Mouse (Mus musculus) natural killer cell, adult 2 months (primary cell): ENCODE results near the gene Itga11.
"Not testable (repeated sequence)": the region's sequence is repeated elsewhere in the genome, so short reads cannot be mapped to it uniquely, and the experiment has no call there.

Source experiments
- DNase-seq, 2 experiments: peaks; one replicate each; pipeline ENCODE4 v3.0.0; 2022; ENCODE audit warnings: low spot score in 2 of 2

Gene Itga11

DNA sequence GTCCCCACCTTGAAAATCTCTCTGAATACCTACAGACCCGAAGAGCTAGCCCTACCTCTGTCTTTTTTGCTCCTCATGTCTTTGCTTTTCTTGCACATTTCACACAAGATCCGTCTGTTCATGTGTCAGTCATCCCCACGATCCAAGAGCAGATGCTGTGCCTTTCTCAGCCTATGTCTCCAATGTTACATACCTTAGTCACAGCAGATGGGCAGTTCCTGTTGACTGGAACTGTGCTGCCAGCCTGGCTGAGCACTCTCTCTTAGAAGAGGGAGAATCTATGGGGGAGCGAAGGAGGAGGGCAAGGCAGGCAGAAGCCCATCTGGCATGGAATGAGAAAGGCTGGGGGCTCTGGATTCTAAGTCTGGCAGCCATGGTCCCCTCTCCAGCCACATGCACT is 87.7 kb downstream of the Itga11 start:
- DNase-seq = no peak

DNA sequence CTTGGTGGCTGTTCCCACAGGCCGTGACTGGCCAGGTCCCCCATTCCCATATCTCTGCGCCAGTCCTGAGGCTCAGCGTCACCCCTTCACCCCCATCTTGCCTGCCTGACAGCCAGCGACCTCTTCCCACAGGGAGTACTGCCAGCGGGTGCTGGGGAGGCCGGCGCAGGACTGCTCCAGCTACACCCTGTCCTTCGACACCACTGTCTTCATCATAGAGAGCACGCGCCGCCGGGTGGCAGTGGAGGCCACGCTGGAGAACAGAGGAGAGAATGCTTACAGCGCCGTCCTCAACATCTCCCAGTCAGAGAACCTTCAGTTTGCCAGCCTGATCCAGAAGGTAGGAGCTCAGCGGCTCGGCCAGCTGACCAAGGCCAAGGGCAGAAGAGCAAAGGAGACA is 89.8 kb downstream of the Itga11 start:
- no peak for DNase-seq

DNA sequence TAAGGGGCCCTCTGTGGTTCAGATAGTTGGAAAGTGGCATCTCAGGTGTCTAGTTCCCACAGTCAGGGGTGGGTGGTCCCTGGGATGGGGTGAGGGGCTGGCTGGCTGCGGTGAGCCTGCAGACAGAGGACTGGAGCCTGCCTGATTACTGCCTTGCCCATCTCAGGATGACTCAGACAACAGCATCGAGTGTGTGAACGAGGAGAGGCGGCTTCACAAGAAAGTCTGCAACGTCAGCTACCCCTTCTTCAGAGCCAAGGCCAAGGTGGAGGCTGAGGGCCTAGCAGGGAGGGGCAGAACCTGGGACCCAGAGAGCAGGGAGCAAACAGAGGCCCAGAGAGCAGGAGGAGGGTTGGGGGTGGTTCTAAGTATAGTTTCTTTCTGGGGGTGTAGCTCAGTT is 90.7 kb downstream of the Itga11 start:
- no peak for DNase-seq

DNA sequence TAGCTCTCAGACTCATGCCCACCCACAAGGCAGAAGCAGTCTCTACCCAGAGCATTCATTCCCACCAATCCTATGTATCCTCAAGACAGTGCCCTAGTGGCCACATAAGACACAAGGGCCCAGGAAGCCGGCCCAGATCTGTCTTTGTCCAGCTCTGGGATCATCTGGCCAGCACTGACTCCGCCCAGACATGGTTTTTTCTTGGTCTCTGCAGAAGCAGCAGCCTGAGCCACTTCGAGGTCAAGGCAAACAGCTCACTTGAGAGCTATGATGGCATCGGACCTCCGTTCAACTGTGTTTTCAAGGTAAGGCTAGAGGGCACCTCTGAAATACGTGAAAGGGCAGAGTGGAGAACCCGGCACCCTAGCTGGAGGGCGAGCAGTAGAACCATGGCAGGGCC is 95.1 kb downstream of the Itga11 start:
- DNase-seq = no peak

DNA sequence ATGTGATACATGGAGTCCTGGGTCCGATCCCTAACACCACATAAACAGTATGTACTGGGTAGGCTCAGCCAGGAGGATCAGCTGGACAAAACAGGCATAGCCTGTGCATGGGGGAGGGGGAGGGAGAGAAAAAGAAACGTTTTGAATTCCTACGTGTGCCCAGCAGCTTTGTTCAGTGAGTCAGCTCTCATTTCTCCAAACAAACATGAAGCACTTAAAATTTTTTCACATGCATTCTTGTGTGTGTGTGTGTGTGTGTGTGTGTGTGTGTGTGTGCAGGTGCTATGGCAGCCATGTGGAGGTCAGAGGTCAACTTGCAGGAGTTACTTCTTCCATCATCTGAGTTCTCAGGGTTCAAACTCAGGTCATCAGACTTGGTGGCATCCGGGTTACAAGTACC is 97.8 kb downstream of the Itga11 start:
- no peak for DNase-seq

DNA sequence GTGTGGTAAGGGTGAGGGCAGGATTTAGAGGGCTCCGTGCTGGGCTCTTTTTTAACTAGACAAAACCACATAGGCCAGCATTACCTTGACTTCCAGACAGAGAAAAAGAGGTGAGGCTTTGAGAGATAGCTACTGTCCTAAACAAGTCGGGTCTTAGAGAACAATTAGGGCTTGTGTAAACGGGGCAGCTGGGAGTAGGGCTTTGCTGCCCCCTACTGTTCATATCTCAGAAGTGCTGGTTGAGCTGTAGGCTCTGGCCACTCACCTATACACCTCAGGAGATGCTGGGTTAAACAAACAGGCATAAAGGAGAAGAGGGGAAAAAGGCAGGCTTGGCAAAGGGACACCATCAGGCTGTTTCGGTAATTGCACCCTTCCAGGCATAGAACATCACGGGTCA is 99.8 kb downstream of the Itga11 start:
- peak; percentile 11 to 46 for DNase-seq

DNA sequence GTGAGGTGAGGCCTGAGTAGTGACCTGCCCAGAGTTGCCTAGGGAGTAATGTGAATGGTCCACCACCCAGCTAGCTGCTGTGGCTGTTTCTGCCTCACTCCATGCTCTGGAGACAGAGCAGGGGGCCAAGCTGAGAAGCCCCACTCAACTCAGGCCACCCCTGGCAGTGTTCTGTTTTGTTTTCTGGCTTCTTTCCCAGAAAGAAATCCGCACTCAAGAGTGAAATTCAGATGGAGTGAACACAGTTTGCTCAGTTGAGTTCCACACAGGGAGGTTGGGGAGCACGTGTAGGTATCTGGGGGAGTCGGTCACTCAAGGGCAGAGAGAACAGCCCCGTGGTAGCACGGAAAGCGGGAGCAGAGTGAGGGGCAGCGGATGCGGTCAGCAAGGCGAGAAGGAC is 101.1 kb downstream of the Itga11 start:
- no peak for DNase-seq

DNA sequence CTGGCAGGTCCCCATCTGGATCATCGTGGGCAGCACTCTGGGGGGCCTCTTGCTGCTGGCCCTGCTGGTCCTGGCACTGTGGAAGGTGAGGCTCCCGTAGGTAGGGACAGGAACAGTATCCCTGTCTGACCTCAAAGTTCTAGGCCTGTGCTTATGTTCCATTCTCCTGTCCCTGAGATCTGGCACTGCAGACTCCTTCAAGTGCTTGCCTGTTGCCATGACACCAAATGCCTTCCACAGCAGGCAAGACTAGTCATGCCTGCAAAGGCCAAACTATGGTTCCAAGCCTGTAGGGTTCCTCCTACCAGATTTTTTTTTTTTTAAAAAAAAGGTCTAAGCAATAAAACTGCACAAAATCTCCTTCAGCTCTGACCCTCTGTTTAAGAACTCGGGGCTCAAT is 104.3 kb downstream of the Itga11 start:
- no peak for DNase-seq

DNA sequence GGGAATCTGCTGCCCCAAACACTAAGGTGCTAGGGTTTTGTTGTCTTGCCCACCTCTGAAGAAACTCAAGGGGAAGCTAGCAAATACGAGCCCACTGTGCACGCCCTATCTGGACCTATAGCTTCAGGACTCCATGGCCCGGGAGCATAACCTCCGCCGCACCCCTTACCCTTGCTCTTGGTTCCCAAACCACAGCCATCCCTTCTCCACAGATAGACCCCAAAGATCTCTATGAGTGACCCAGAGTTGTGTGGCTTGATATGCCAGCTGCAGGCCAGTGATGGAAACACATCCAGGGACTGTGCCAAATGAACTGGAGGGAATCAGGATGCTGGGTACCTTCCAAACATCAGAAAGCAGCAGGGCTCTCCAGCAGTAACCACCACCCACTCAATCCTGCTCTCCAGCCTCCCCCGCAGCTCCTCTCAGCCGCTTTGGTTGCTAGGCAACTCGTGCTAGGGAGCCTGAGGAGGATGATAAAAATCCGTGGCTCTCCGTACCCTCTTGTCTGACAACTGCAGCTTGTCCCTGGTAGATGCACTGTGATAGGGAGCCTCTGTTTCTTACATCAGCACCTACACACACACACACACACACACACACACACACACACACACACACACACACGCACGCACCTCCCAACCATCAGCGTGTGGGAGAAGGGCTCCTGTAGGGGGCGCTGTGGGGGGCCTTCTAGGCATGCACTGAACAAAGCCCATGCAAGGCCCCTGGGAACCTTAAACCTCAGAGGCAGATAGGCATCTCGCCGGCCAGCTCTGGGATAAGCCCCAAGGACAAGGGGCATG is 105.6 kb downstream of the Itga11 start:
- peak in 1 of 2 experiments; percentile 7 for DNase-seq

DNA sequence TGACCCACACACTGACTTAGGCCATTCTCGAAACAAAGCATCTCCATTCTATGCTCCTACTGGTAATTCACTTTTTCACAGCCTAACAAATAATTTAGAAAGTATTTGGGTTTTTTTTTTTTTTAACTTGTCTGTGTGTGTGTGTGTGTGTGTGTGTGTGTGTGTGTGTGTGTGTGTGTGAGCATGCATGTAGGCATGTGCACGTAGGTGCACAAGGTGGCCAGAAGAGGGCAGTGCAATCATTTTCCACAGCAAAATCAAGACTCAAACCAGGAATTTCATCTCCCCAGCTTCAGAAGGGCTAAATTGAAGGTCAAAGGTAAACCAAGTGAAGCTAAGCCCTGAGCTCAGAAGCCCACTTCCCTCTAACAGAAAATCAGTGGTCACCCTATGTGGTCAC is 106.6 kb downstream of the Itga11 start:
- no peak for DNase-seq

DNA sequence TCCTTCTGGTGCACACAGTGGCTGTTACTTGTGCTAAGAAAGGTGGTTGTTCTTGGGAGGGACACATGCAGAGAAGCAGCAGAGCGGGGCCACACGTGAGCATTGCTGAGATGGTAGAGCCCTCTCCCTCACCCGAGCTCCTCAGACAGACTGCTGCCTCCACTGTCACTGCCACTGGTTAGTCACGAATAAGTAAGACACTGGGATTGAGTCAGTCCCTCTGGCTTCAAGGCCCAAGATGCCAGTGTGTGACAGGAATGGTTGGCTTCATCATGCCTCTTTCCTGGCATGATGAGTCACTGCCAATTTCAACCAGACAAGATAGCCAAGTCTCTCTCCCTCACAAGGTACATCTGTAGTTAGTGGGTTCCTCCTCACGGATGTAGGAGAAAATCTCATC is 109.1 kb downstream of the Itga11 start:
- no peak for DNase-seq

DNA sequence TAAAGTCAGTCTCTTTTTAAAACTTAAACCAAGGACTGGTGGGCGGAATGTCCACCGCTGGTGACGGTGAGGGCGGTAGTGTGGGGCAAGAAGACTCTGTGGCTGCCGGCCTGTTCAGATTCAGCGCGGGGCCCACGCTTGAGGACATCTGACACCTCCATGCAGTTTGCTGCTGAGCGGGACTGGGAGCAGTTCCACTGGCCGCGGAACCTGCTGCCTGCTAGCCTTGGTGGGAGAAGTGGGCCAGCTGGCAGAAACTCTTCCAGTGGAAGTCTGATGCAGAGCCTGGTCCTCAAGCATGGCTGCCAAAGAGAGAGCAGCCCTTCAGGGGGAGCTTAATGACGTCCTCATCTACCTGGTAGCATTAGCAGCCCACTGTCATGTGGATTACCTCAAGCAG is 112.2 kb downstream of the Itga11 start:
- no peak for DNase-seq

DNA sequence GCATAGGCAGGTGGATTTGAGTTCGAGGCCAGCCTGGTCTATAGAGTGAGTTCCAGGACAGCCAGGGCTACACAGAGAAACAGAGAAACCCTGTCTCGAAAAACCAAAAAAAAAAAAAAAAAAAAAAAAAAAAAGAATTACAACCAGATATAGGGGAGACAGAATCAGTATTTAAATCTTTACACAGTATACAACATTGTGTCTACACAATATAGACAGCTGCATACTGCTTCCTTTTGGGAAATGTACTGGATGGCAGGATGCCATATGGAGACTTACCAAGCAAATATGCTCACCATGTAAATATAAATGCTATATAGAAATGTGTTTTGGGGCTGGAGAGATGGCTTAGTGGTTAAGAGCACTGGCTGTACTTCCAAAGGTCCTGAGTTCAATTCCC is 121.6 kb downstream of the Itga11 start:
- DNase-seq = not testable (repeated sequence)

DNA sequence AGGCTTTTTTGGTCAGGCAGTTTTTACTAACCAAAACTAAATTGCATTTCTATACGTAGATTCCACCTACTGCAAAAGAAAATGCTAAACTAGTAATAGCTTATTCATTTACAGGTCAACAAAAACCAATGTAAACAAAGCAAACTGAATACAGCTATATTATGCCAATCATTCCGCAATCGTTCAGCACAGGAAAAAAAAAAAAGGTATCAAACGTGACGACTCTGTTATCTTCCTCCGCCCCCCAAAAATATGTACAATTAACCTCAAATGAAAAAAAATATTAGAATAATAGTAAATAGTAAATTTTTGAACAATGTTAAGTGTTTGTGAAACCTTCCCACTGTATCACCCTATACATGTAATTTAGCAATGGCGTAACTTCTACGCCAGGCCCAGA is 132.5 kb downstream of the Itga11 start:
- DNase-seq = no peak

DNA sequence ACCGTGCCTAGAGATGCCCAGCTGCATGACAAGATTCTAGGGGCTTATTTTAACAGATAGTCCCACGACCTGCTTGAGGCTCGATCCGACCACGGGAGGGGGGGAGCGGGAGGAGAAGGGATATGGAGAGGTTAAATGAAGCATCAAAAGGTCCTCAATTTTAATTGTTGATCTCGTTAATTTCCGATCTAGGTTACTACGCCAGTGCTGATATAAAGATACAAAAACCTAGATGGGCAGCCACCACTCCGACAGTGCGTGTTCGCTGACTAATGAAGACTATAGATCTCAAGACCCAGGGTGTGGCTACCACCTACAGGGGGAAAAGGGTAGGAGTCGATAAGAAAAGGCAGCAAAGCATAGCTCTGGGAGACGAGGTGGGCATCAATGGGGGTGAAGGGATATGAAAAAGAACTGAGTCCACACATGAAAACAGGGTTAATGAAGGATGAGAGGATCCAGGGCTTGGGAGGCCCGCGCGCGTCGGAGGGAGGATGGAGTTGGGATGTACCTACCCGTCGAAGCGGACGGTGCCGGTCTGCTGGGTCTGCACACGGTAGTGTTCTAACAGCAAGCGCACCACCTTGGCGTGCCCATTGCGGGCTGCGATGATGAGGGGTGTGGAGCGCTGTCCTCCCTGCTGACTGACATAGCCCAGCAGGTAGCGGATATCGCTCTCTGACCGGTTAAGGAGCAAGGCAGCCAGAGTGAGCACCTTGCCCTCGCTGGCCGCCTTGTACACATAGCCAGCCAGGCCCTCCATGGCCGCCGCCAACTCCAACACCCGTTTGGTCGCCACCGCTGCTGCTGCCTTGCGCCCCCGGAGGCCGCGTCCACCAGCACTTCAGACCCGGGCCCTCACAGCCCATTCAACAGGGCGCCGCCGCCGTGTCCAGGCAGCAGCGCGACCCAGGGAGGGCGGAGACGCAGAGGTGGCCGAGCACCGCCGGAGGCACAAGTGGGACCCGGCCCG is 133.2 kb downstream of the Itga11 start:
- peak; percentile 49 to 56 for DNase-seq

DNA sequence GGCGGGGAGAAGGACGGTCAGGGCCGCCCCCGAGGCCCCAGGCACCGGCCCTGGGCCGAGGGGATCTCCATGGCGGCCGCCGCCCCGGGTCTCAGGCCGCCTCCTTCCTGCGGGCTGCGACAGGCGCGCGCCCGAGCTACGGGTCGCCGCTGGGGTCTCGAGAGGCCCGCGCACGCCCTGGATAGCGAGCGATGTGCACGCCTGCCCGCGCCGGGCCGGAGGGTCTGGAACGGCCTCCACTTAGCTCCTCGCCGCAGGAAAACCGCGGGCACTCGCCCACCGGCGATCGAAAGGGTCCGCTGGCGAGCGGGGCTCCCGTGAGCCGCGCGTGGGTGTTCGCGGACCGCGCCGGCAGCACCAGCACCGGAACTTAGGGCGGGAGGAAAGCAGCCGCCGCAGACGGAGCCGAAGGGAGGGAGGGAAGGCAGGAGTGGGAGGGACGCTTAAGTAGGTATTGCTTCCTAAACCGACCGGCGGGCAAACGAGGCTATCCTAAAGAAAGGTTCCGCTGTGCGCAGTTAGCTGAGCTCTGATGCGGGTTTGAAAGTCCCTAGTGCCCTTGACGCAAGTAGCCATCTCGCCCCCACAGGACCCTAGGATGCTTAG is 134.0 kb downstream of the Itga11 start, which contains the start of gene Fem1b:
Gene Fem1b (minus strand): TSS at position 419 of the 606 bp plus-strand sequence.
- peak; percentile 90 to 93 for DNase-seq

DNA sequence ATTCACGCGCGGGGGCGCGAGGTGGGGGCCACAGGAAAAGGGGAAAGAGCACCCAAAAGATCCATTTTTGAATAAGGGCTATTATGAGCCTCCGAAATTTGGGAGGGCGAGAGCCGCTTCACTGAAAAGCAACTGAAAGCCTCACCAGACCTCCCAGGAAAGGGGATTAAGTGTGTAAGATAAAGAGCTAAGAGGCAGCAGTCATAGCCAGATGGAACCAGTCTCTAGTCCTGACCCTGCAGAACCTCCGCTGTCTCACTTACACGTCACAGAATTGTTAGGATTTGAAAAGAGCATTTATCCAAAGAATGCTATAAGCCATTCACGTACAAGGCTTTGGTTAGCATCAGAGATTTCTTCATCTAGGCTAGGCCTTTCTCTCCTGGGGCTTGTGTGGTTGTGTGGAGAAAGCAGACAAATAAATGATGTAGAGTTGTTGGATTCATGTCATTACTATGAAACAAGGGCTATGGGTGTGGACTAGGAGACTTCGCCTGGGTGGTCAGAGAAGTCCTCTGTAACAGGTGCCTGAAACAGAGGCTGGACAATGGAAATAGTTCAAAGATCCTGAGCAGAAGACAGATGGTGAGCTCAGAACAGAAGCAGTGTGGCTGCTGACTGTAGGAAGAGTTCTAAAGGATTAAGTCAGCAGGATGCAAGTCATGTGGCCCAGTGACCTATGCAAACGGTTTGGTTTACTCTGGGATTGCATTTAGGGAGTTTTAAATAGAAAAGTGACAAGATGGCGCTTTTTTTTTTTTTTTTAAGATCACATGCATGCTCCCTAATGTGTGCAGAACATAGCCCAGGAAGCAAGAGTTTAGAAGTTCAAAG is 134.8 kb downstream of the Itga11 start:
- no peak for DNase-seq

DNA sequence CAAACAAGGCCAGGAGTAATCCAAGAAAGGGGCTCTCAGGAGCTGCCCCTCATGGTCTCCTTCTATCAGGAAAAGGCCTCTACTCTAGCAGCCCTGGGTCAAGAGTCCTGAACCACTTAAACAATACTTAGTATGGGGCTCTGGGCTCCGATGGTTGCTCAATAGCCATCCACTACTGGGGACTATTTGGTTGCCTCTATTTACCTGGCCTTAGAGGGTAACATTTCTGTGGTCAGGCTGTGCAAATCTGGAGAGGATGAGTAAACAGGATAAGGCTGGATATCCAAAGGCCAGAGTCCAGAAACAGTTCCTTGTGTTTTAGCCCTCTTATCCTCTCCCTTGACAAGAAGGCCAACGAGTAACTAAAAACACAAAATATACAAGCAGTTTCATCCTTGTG is 137.1 kb downstream of the Itga11 start:
- DNase-seq = no peak

DNA sequence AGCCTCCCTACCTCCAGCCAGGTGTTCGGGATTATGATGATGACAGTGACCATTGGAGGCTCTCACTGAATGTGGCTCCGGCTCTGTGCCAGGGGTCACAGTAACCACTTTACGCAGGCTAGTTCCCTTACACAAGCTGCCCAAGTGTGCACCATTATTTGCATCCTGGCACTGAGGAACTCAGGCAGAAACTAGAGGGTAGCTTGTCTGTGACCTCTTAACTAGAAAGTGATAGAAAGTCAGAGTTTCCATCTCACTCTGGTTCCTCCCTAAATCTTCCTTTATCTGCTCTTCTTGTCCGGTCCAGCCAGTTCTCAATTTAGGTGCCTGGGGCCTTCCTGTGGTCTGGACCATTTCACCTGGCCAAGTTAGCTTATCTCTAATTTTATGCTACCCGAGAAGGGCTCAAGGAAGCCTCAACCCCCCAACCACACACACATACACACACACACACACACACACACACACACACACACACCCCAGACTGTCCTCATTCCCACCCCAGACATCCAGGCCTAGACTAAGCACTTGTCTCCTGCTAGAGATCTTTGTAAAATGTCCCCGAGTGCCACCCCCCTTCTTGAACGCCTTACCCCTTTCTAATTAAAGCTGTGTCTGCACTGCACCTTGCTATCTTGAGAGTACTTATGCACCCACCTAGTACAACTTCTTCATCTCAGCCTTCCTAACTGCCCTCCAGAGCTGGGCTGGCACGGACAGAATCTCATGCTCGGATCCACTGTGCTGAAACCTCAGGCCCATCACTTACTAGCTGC is 138.9 kb downstream of the Itga11 start:
- DNase-seq = no peak

DNA sequence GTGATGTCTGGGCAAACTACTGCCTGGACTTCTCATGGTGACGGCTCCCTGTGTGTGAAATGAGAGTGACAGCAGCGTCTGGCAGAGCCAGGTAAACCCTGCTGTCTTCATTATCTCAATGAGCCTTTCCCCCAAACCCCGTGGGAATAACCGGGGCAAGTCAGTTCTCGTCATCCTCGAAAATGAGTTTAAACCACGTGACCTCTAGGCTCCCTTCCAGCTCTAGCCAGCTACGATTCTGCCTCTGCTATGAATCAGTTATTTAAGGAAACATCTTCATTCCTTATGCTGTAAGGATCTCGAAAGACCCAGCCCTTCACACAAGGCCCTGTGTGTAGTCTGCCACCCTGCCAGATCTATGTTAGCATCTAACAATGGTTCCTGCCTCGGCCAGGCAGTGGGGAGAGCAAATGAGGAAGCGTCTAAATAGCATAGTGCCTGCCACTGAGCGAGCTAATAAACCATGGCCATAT is 139.5 kb downstream of the Itga11 start:
- DNase-seq = peak in 1 of 2 experiments; percentile 41
